Mouse (Mus musculus) intestine, embryonic 15.5 days (tissue): Measurements from ENCODE around the gene Chrnb1. TPM values are rescaled to one million over a fixed set of nuclear protein-coding genes. Genes with fewer than 3 reads are reported as not detected.
A peak's percentile ranks its signal among the peaks of the same experiment; 100 is the strongest.

ENCODE experiments used
- ATAC-seq: fragments of 200-750 bp; cut with Nextera tagmentation; 2 replicates; pipeline ENCODE4 v1.8.0; 2017; ENCODE audit warnings: moderate TSS enrichment, moderate library complexity
- H3K27ac ChIP-seq: fragments of 300-500 bp; sonication (generic); 2 replicates; pipeline ENCODE4 v1.5.1; 2015; ENCODE audit warnings: mild to moderate bottlenecking, inconsistent platforms
- H3K27me3 ChIP-seq: fragments of 300-500 bp; sonication (generic); replicated peaks from 2 replicates; pipeline ENCODE4 v1.6.1; 2015; ENCODE audit warnings: inconsistent platforms
- H3K36me3 ChIP-seq: fragments of 300-500 bp; sonication (generic); 2 replicates; pipeline ENCODE4 v1.6.1; 2015; ENCODE audit warnings: inconsistent platforms
- H3K4me1 ChIP-seq: fragments of 300-500 bp; sonication (generic); replicated peaks from 2 replicates; pipeline ENCODE4 v1.6.1; 2015; ENCODE audit warnings: inconsistent platforms
- H3K4me2 ChIP-seq: fragments of 300-500 bp; sonication (generic); replicated peaks from 2 replicates; pipeline ENCODE4 v1.6.1; 2015; ENCODE audit warnings: mild to moderate bottlenecking, inconsistent platforms
- H3K4me3 ChIP-seq: fragments of 300-500 bp; sonication (generic); replicated peaks from 2 replicates; pipeline ENCODE4 v1.5.1; 2015; ENCODE audit warnings: inconsistent platforms
- H3K9ac ChIP-seq: fragments of 300-500 bp; sonication (generic); 2 replicates; pipeline ENCODE4 v1.6.1; 2015; ENCODE audit warnings: inconsistent platforms
- H3K9me3 ChIP-seq: fragments of 300-500 bp; sonication (generic); 2 replicates; pipeline ENCODE4 v1.6.1; 2016; ENCODE audit warnings: inconsistent platforms
- WGBS: fragments of 180-500 bp; shearing (Covaris S2); methylation state at CpG from one replicate; pipeline ENCODE4 v1.1.7; 2015; 5-methylcytosine and 5-hydroxymethylcytosine counted together
- polyA plus RNA-seq: library from polyadenylated mRNA; unstranded; fragments of >200 nt; fragmentation: Nextera tagmentation; extraction: Ambion mirVana; gene quantifications from 2 replicates; pipeline ENCODE4 v1.2.1, GENCODE M21; 2015

Gene Chrnb1
- polyA plus RNA-seq, 1 experiment from 2014 or later, result 4.3 TPM

- Histone ChIP-seq H3K4me3 (no peak within 1 kb of the TSS), H3K4me2 (no peak within 1 kb of the TSS), H3K4me1 (no peaks in the 10 kb centered on the region), H3K36me3 (peaks cover 10% of the 10 kb centered on the region; the same call in 1 of the 2 replicates), H3K27ac (no peak within 1 kb of the TSS), H3K9me3 (no peaks in the 10 kb centered on the region), H3K27me3 (no peaks in the 10 kb centered on the region), H3K9ac (no peak within 1 kb of the TSS)
- ATAC-seq, result no peak
- WGBS, result 79% methylated on average over 3 of the region's 3 CpGs
Measured at GRCm38 (mm10) chr11:69822080-69822479, 26.3 kb upstream of the Chrnb1 start, which contains the start of gene Spem1. TSS of gene Spem1 (minus strand) at chr11:69822180.

DNA sequence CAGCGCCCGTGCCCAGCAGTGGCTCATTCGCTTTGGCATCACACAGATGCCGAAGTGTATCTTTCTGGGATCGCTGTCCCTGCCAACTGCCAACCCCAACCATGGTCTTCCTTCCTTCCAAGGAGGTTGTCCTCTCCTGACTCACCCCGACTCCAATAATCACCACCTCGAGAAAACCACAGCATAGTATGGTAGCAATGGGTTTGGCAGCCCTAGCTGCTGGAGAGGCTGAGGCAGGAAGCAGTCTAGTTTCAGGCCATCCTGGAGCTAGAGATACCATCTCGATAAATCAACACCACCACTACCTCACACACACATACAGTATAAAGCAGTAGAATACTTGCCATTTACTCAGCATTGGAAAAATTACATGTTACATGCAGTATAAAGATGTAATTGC is 23.1 kb upstream of the Chrnb1 start:
- Histone ChIP-seq H3K27me3 (no peaks in the 10 kb centered on the region), H3K27ac (no peak overlapping the region), H3K4me2 (no peak overlapping the region), H3K4me3 (no peak overlapping the region), H3K36me3 (no peaks in the 10 kb centered on the region), H3K4me1 (no peaks in the 10 kb centered on the region), H3K9ac (no peak overlapping the region), H3K9me3 (no peaks in the 10 kb centered on the region)
- WGBS, result 88% methylated on average over 8 of the region's 8 CpGs
- ATAC-seq, result no peak

DNA sequence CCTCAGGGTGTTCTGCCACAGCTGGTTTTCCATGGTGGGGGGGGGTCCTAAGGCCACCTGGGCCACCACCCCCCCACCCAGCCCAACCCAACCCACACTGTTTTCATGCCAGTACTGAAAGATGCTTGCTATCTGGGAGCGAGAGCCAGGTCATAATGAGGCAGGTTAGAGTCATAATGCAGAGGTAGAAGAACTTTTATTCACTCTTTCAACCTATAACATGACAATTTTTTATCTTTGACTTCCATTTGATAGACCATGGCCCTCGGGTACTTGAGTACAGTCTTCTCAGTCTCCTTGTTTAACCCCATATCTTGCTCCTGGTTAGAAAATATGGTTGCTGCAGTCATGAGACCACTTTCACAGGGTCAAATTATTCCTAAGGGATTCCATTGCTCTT is 22.6 kb upstream of the Chrnb1 start, which contains the start of gene Spem2:
Gene Spem2, minus strand, starts transcription at position 101 of the 400 bp plus-strand sequence.
- WGBS, result 74% methylated on average over 2 of the region's 2 CpGs

DNA sequence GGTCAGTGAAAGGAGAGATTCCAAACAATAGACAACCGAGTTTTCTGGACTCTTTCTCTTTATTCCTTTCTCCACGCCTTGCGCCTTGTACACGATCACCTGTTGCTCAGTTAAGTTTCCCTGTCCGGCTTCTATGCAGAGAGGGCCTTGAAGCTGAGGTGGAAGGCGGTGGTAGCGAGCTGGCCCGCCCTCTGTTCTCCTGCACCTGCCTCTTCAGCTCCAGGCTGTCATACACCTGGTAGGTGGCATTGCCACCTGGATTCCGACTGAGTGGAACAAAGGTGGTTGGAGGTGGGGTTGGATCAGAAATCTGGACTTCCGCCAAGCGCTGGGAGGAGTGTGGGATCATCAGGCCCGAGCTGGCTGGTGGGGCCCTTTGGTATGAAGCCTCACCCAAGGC is 20.8 kb upstream of the Chrnb1 start:
- ATAC-seq, result peak; percentile 43
- Histone ChIP-seq H3K4me3 (no peak overlapping the region), H3K9me3 (no peaks in the 10 kb centered on the region), H3K36me3 (no peaks in the 10 kb centered on the region), H3K27ac (no peak overlapping the region), H3K27me3 (no peaks in the 10 kb centered on the region), H3K4me1 (no peaks in the 10 kb centered on the region), H3K4me2 (no peak overlapping the region), H3K9ac (no peak overlapping the region)
- 78% methylated on average over 12 of the region's 12 CpGs for WGBS

More for the DNA sequence above, 22.6 kb upstream of the Chrnb1 start, which contains the start of gene Spem2:
- H3K27ac ChIP-seq, result no peak within 1 kb of the TSS
- no peak within 1 kb of the TSS for H3K9ac ChIP-seq
- no peaks in the 10 kb centered on the region for H3K27me3 ChIP-seq
- ATAC-seq, result no peak
- H3K4me1 ChIP-seq, result no peaks in the 10 kb centered on the region
- no peak within 1 kb of the TSS for H3K4me3 ChIP-seq
- no peak within 1 kb of the TSS for H3K4me2 ChIP-seq
- no peaks in the 10 kb centered on the region for H3K9me3 ChIP-seq
- H3K36me3 ChIP-seq, result no peaks in the 10 kb centered on the region

DNA sequence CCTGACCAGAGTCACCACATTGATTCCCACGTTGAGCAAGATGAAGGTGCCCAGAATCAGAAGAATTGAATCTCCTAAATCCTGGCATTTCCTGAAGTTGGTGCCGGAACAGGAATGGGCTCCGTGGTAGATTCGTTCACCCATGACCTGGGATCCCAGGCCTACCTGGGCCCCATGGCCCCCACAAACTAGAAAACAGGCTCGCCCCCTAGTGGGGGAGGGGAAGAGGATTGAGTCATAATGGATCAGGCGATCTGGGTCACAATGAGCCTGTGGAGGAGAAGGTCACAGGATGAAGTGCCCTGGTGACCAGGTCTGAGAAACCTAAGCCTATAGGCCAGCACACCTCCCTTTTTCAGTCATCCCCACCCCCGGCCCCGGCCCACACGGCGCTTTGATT is 19.4 kb upstream of the Chrnb1 start, which contains the start of gene Gm39566:
Gene Gm39566, minus strand, starts transcription at position 144 of the 400 bp plus-strand sequence.
- ATAC-seq, result no peak
- H3K36me3 ChIP-seq, result no peaks in the 10 kb centered on the region
- WGBS, result 66% methylated on average over 10 of the region's 10 CpGs
- H3K27ac ChIP-seq, result no peak within 1 kb of the TSS
- no peak within 1 kb of the TSS for H3K4me2 ChIP-seq
- no peak within 1 kb of the TSS for H3K9ac ChIP-seq
- no peaks in the 10 kb centered on the region for H3K4me1 ChIP-seq
- no peak within 1 kb of the TSS for H3K4me3 ChIP-seq
- H3K27me3 ChIP-seq, result no peaks in the 10 kb centered on the region
- H3K9me3 ChIP-seq, result no peaks in the 10 kb centered on the region

- Histone ChIP-seq H3K4me3 (no peak overlapping the region), H3K9ac (no peak overlapping the region), H3K9me3 (no peaks in the 10 kb centered on the region), H3K27me3 (no peaks in the 10 kb centered on the region; the same call in 1 of the 2 replicates), H3K36me3 (no peaks in the 10 kb centered on the region), H3K4me1 (no peaks in the 10 kb centered on the region), H3K27ac (no peak overlapping the region), H3K4me2 (no peak overlapping the region)
- ATAC-seq, result no peak
Measured at GRCm38 (mm10) chr11:69810280-69810679, 14.5 kb upstream of the Chrnb1 start.

DNA sequence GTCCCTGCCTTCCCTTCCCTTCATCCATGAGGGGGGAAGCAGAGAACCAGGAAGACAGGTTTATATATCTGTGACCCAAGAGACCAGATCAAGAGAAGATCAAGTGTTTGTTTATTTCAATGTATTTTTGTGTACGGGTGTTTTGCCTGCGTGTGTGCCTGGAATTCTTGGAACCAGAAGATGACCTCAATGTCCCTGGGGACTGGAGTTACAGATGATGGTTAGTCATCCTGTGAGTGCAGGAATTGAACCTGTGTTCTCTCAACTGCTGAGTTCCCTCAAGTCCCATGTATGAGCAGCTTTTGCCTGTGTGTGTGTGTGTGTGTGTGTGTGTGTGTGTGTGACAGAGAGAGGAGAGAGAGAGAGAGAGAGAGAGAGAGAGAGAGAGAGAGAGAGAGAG is 11.9 kb upstream of the Chrnb1 start:
- H3K4me3 ChIP-seq, result no peak overlapping the region
- WGBS, result 61% methylated on average over 2 of the region's 2 CpGs
- no peaks in the 10 kb centered on the region for H3K9me3 ChIP-seq
- H3K4me2 ChIP-seq, result no peak overlapping the region
- H3K4me1 ChIP-seq, result peaks cover 24% of the 10 kb centered on the region
- ATAC-seq, result no peak
- H3K36me3 ChIP-seq, result no peaks in the 10 kb centered on the region
- H3K27ac ChIP-seq, result no peak overlapping the region
- H3K27me3 ChIP-seq, result peaks cover 7% of the 10 kb centered on the region; the same call in 1 of the 2 replicates
- no peak overlapping the region for H3K9ac ChIP-seq

- Histone ChIP-seq H3K9me3 (no peaks in the 10 kb centered on the region), H3K36me3 (no peaks in the 10 kb centered on the region), H3K27me3 (peaks cover 7% of the 10 kb centered on the region; the same call in 1 of the 2 replicates), H3K4me2 (no peak overlapping the region), H3K4me3 (no peak overlapping the region), H3K9ac (no peak overlapping the region), H3K4me1 (peaks cover 36% of the 10 kb centered on the region), H3K27ac (no peak overlapping the region)
- 79% methylated on average over 4 of the region's 4 CpGs for WGBS
- ATAC-seq, result no peak
Measured at GRCm38 (mm10) chr11:69806378-69806777, 10.6 kb upstream of the Chrnb1 start.

DNA sequence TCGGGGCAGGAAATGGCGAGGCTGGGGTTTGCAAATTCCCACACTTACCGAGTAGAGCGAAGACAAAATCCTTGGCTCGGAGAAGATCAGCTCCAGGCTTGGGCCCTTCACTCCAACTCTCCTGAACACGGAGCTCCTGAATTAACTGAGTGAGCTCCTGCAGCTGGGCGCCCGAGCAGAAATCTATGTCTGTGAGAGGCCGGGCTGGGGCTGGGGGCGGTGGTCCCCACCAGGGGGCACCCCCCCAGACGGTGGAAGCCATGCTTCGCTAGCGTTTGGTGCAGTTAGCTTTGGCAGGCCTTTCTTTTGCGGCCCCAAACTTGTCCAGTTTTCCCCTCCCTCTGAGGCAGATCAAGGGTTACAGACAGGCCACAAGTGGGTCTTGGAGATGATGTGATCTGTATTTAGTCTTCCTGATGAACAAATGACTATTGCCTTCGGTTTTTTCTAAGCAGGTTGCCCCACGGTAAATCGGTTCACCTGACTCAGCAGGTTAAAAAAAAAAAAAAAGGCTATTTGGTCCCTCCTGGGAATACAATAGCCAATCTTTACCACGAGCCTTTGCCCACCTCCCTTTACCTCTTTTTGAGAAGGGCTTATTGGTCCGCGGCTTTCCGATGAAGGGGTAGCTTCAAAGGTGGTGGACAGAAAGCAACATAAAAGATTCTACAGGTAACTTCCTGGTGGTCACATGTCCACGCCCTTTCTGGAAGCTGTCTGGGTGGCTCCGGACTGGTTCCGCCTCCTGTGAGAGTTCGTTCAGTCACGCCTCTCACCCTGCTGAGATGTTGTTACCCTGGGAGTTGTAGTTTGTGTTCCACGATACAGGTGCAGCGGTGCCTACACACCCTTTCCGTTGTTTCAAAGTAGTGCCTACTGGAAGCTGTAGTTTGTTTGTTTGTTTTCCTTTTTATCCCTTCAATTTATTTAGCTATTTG is 9.5 kb upstream of the Chrnb1 start, which contains the start of gene Tmem102:
Gene Tmem102, minus strand, starts transcription at position 653 of the 938 bp plus-strand sequence.
- peak within 1 kb of the TSS; percentile 79 for H3K27ac ChIP-seq
- H3K9me3 ChIP-seq, result no peaks in the 10 kb centered on the region

DNA sequence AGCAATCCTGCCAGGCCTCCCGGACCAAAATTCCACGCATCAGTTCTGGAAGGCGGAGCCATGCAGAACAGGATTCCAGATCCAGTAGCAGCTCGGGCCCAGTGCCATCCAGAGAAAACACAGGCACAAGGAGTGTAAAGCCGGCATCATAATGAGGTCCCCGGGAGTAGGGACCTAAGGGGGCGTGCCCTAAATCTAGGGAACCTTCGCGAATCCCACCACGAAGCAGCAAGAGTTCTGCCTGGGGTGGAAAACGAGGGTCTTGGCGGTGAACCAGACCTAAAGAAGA is 8.9 kb upstream of the Chrnb1 start:
- Histone ChIP-seq H3K4me3 (peak overlapping the region; percentile 51), H3K27me3 (peaks cover 7% of the 10 kb centered on the region; the same call in 1 of the 2 replicates), H3K4me1 (peaks cover 51% of the 10 kb centered on the region), H3K36me3 (no peaks in the 10 kb centered on the region), H3K4me2 (peak overlapping the region; percentile 98), H3K9ac (peak overlapping the region; percentile 64), H3K9me3 (no peaks in the 10 kb centered on the region), H3K27ac (peak overlapping the region; percentile 79)
- 11% methylated on average over 12 of the region's 12 CpGs for WGBS
- ATAC-seq, result no peak

More for the DNA sequence above, 9.5 kb upstream of the Chrnb1 start, which contains the start of gene Tmem102:
- H3K4me1 ChIP-seq, result peaks cover 48% of the 10 kb centered on the region
- no peaks in the 10 kb centered on the region for H3K36me3 ChIP-seq
- 9% methylated on average over 29 of the region's 29 CpGs for WGBS
- peaks cover 7% of the 10 kb centered on the region; the same call in 1 of the 2 replicates for H3K27me3 ChIP-seq
- peak within 1 kb of the TSS; percentile 64 for H3K9ac ChIP-seq
- H3K4me2 ChIP-seq, result peak within 1 kb of the TSS; percentile 98
- peak; percentile 48 for ATAC-seq
- peak within 1 kb of the TSS; percentile 51 for H3K4me3 ChIP-seq

- peak overlapping the region; percentile 79 for H3K27ac ChIP-seq
- WGBS, result 2% methylated on average over 60 of the region's 60 CpGs
- peaks cover 57% of the 10 kb centered on the region for H3K4me1 ChIP-seq
Measured at GRCm38 (mm10) chr11:69803786-69804651, 8.3 kb upstream of the Chrnb1 start.

DNA sequence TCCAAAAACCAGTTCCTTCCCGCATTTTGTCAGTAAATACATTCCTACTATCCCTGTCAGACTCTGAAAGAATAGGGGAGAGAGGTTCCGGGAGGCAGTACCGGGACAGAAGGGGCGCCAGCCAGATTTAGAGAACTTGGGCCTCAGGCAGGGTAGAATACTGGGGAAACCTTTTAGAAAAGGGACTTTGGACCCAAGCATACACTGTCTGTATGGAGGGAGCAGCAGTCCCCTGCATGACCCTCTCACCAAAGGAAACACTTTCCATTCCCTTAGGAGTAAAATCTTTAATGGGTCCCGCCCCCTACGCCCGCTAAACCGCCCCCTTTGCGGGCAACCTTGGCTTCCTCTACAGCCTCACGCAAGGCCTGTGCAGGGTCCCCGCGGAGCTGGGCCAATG is 7.6 kb upstream of the Chrnb1 start:
- Histone ChIP-seq H3K9me3 (no peaks in the 10 kb centered on the region), H3K27ac (peak overlapping the region; percentile 79), H3K36me3 (no peaks in the 10 kb centered on the region), H3K4me3 (peak overlapping the region; percentile 51), H3K27me3 (peaks cover 7% of the 10 kb centered on the region; the same call in 1 of the 2 replicates), H3K4me2 (peak overlapping the region; percentile 98), H3K9ac (peak overlapping the region; percentile 64), H3K4me1 (peaks cover 58% of the 10 kb centered on the region)
- 6% methylated on average over 12 of the region's 12 CpGs for WGBS
- ATAC-seq, result peak; percentile 54

More at GRCm38 (mm10) chr11:69803786-69804651, 8.3 kb upstream of the Chrnb1 start:
- peak overlapping the region; percentile 98 for H3K4me2 ChIP-seq
- peak; percentile 79 for ATAC-seq
- peaks cover 7% of the 10 kb centered on the region; the same call in 1 of the 2 replicates for H3K27me3 ChIP-seq
- peak overlapping the region; percentile 51 for H3K4me3 ChIP-seq
- no peaks in the 10 kb centered on the region for H3K36me3 ChIP-seq
- no peaks in the 10 kb centered on the region for H3K9me3 ChIP-seq
- H3K9ac ChIP-seq, result peak overlapping the region; percentile 64
